Mouse (Mus musculus) erythroblast, embryonic 14.5 days (primary cell): ENCODE results near the gene Sdcbp2. TPM values are rescaled to one million over a fixed set of nuclear protein-coding genes. Genes with fewer than 3 reads are reported as not detected.
"Not testable (repeated sequence)": the region's sequence is repeated elsewhere in the genome, so short reads cannot be mapped to it uniquely, and the experiment has no call there.

Experiments
- H3K27me3 ChIP-seq: 2 replicates; pipeline ENCODE4 v1.6.1; 2012; ENCODE audit warnings: inconsistent platforms; ENCODE audit not compliant: control insufficient read depth
- H3K36me3 ChIP-seq: 2 replicates; pipeline ENCODE4 v1.6.1; 2012; ENCODE audit warnings: mild to moderate bottlenecking, inconsistent platforms; ENCODE audit not compliant: control insufficient read depth
- H3K4me1 ChIP-seq: 2 replicates; pipeline ENCODE4 v1.6.1; 2012; ENCODE audit warnings: inconsistent platforms; ENCODE audit not compliant: control insufficient read depth
- H3K4me3 ChIP-seq: replicated peaks from 2 replicates; pipeline ENCODE3; 2012; ENCODE audit warnings: moderate library complexity, mild to moderate bottlenecking, inconsistent platforms
- H3K9me3 ChIP-seq: 2 replicates; pipeline ENCODE4 v1.6.1; 2012; ENCODE audit warnings: low read length, inconsistent platforms, mixed read lengths; ENCODE audit not compliant: control insufficient read depth
- GATA1 ChIP-seq: IDR thresholded peaks from 2 replicates; pipeline ENCODE4 v1.6.1; 2012; ENCODE audit warnings: low read length, inconsistent platforms, mixed read lengths
- TAL1 ChIP-seq: IDR thresholded peaks from 3 replicates; pipeline ENCODE4 v1.6.1; 2012; ENCODE audit warnings: low read length, inconsistent platforms, mixed read lengths
- polyA plus RNA-seq: library from polyadenylated mRNA; stranded (reverse); fragments of >175 nt; gene quantifications from 2 replicates; pipeline ENCODE4 v1.2.3, GENCODE M21; 2012

Gene Sdcbp2
- polyA plus RNA-seq, 1 experiment = not detected

DNA sequence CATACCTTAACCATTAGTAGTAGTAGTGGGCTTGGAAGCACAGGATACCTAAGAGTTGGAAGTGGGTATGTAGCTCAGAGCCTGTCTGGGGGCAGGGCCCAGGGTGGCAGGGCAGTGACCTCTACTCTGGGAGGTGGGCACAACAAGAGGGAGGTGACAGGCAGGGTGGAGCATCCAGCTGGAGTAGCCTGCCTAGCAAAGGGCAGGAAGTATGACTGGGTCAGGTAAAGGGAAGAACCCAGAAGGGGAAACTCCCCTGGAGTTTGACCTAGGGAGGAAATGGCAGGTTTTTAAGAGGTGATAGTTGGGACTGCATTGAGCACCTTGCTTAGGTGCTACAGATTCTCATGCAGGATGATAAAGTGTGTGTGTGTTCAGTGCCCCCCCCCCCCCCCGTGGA, 8.5 kb downstream of the Sdcbp2 start:
- TF ChIP-seq GATA1 (no peak), TAL1 (no peak)

DNA sequence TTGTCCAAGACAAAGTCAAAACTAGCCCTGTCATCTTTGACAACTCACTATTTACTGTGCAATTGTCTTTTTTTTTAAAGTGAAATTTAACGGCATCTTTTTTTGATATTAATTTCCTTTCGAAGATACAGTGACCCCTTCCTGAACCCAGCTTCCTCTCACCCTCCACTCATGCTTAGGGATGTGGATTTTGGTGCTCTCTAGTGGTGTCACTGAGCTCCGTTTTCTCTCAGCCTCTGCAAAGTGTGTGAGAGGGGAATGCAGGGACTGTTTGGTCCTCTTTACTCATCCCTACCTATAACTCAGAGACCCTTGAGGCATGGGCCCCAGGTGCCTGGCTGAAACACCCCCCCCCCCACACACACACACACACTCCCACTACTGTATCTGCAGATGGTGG, 13.5 kb downstream of the Sdcbp2 start:
- H3K4me3 ChIP-seq = no peak overlapping the region
- H3K4me1 ChIP-seq = no peaks in the 10 kb centered on the region
- H3K9me3 ChIP-seq = no peaks in the 10 kb centered on the region
- H3K27me3 ChIP-seq = no peaks in the 10 kb centered on the region
- no peak for TF ChIP-seq GATA1
- TF ChIP-seq TAL1 = no peak
- no peaks in the 10 kb centered on the region for H3K36me3 ChIP-seq

More for the DNA sequence above, 8.5 kb downstream of the Sdcbp2 start:
- H3K27me3 ChIP-seq = peaks cover 12% of the 10 kb centered on the region
- no peaks in the 10 kb centered on the region for H3K9me3 ChIP-seq
- H3K4me1 ChIP-seq = peaks cover 3% of the 10 kb centered on the region
- H3K4me3 ChIP-seq = no peak overlapping the region
- H3K36me3 ChIP-seq = no peaks in the 10 kb centered on the region

DNA sequence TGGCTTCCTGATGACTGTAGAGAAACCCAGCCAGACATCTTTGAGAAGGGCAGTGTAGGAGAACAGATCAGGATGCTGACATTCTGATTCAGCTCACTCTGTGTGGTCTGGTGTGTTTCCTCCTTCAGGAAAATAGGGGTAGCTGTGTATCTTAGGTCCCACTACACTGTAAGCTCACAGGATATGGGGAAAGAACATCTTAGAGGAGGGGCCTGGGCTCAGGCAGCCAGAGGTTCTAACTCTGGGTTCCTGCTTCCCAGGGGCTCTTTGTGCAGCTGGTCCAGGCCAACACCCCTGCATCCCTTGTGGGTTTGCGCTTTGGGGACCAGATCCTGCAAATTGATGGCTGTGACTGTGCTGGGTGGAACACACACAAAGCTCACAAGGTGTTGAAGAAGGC, 14.4 kb downstream of the Sdcbp2 start:
- H3K36me3 ChIP-seq = no peaks in the 10 kb centered on the region
- no peaks in the 10 kb centered on the region for H3K27me3 ChIP-seq
- H3K4me1 ChIP-seq = no peaks in the 10 kb centered on the region
- no peak for TF ChIP-seq TAL1
- TF ChIP-seq GATA1 = no peak
- no peaks in the 10 kb centered on the region for H3K9me3 ChIP-seq
- no peak overlapping the region for H3K4me3 ChIP-seq

DNA sequence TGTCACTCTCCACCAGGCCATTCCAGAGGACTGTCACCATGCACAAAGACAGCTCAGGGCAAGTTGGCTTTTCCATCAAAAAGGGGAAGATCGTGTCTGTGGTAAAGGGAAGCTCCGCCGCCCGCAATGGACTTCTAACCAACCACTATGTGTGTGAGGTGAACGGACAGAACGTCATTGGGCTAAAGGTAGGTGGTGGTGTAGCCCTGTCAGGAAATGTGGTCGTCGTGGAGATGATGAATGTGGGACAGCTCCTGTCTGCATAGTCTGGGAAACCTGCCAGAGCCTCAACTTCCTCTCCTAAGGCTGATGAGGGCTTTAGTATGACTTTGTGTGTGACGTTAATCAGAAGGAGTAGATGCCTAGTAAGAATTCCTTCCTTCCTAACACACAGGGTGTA, 14.9 kb downstream of the Sdcbp2 start:
- H3K9me3 ChIP-seq = no peaks in the 10 kb centered on the region
- TF ChIP-seq GATA1 (no peak), TAL1 (no peak)
- H3K36me3 ChIP-seq = no peaks in the 10 kb centered on the region
- no peaks in the 10 kb centered on the region for H3K27me3 ChIP-seq
- H3K4me1 ChIP-seq = no peaks in the 10 kb centered on the region
- no peak overlapping the region for H3K4me3 ChIP-seq

DNA sequence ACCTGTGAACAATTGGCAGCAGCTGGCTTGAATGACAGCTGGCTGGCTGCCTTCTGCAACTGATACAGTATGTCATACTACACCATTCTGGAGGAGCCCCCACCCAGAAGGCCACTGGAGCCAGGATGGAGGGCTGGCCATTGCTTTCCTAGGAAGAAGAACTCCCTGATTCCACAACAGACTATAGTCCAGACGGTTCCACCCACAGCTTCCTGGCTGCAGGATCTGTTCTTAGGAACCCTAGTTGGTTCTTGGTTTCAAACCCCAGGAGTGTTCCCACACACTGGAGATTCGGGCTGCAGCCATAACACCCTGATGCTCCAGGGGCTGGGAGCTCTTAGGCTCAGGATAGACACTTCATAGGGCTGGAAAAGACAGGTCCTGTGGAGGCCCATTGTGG, 25.6 kb downstream of the Sdcbp2 start:
- no peak for TF ChIP-seq TAL1
- TF ChIP-seq GATA1 = no peak
- H3K27me3 ChIP-seq = no peaks in the 10 kb centered on the region

DNA sequence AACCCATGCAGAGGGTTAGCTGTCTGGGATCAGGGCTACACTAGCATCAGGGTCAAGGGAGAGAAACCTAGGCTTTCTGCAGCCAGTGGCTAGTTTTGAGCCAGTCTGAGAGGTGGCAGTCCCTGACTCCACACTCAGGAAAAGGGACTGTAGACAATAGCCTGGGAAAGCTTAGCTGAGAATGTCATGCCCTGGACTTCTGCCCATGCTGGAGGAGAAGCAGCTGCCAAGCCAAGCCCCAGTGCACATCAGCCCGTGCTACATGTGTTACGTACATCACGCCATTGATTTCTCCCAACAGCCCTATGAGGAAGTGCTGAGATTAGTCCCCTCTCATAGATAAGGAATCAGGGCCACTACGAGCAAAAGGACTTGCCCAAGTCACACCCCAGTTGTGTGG, 29.7 kb downstream of the Sdcbp2 start:
- H3K4me3 ChIP-seq = no peak overlapping the region
- no peaks in the 10 kb centered on the region for H3K4me1 ChIP-seq
- no peaks in the 10 kb centered on the region for H3K36me3 ChIP-seq
- TF ChIP-seq TAL1 (no peak), GATA1 (no peak)
- no peaks in the 10 kb centered on the region for H3K9me3 ChIP-seq
- no peaks in the 10 kb centered on the region for H3K27me3 ChIP-seq

More for the DNA sequence above, 25.6 kb downstream of the Sdcbp2 start:
- Histone ChIP-seq H3K4me3 (no peak overlapping the region), H3K36me3 (no peaks in the 10 kb centered on the region), H3K4me1 (no peaks in the 10 kb centered on the region), H3K9me3 (no peaks in the 10 kb centered on the region)

DNA sequence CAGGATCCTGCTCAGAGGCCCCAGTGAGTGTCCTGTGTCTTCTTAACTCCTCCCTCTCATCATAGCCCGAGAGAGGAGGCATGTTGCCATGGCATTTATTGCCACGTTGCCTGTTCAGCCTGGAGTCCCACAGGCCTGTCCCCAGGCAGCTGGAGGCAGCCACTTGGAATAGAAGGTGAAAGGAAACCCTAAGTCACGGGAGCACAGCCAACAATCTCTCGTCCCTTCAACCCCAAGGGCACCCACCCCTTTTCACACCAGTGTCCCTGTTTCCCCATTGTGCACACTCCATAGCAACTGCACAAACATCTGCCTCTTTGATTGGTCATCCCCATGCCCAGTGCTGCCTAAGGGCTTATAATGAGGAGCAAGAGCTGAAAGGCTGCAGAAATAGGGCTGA, 31.2 kb downstream of the Sdcbp2 start:
- H3K27me3 ChIP-seq = no peaks in the 10 kb centered on the region
- no peaks in the 10 kb centered on the region for H3K4me1 ChIP-seq
- no peak overlapping the region for H3K4me3 ChIP-seq
- TF ChIP-seq TAL1 = no peak
- TF ChIP-seq GATA1 = no peak
- H3K36me3 ChIP-seq = no peaks in the 10 kb centered on the region
- no peaks in the 10 kb centered on the region for H3K9me3 ChIP-seq

DNA sequence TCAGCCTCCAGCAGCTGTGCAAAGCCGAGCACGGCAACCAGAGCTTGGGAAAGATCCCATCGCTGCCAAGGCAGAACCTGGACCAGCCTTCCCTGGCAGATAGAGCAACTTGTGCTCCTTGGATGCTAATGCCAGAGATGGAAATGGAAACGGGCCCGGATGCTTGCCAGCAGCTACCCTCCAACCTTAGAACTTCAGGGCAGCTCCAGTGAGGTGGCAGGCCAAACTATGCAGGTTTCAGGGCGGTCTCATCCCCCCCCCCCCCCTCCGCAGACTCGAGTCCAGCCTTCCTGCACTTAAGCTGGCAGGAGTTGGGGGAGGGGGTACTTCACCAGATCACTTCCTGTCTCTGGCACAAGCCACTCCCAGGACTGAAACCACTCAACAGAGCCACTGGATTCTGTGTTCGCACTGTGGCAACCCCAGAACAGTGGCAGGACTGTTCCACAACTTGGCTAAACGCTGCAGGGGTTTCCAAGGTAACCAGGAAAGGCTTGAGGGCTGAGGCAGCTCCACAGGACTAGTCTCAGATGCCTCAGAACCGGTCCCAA, 33.1 kb downstream of the Sdcbp2 start:
- H3K9me3 ChIP-seq = no peaks in the 10 kb centered on the region
- no peaks in the 10 kb centered on the region for H3K4me1 ChIP-seq
- H3K4me3 ChIP-seq = no peak overlapping the region
- no peak for TF ChIP-seq GATA1
- TF ChIP-seq TAL1 = no peak
- H3K36me3 ChIP-seq = no peaks in the 10 kb centered on the region
- H3K27me3 ChIP-seq = no peaks in the 10 kb centered on the region

DNA sequence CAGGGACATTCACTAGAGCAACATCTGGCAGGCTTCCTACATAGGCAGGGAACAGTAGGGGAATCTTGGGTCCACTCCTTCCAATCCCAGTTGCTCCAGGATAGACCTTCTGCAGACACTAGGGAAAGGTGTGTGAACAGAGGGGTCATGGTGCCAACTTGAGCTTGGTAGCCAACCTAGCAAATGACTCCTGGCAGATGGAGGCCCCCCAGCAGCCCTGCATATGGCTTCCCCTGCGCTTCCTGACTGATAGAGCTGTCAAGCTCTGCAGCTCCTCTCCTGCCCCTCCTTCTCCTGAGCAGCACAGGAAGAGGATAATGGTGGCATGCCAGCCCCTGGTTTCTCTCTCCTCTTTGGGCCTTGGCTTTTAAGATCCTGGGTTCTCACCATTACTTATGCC, 36.0 kb downstream of the Sdcbp2 start:
- H3K4me3 ChIP-seq = no peak overlapping the region
- H3K9me3 ChIP-seq = no peaks in the 10 kb centered on the region
- H3K27me3 ChIP-seq = no peaks in the 10 kb centered on the region
- H3K36me3 ChIP-seq = no peaks in the 10 kb centered on the region
- H3K4me1 ChIP-seq = no peaks in the 10 kb centered on the region
- TF ChIP-seq GATA1 (no peak), TAL1 (no peak)

DNA sequence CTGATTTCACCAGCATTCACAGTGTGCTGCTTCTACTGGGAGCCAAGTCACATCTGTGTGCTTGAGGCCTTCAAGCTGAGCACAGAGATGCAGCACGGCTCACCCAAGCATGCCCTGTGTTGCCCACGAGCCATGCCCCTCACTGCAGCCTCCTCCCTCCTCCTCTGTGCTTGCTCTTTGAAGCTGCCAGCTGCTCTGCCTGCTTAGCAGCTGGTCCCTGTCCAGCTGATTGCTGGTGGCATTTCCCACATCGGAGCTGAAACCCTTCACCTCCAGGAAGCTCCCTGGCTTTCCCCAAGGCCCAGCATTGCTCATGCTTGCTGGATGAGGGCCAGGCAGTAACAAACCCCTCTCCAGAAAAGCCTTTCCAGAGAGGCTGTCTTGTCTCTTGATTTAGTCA, 37.6 kb downstream of the Sdcbp2 start:
- no peaks in the 10 kb centered on the region for H3K36me3 ChIP-seq
- no peaks in the 10 kb centered on the region for H3K9me3 ChIP-seq
- H3K4me1 ChIP-seq = no peaks in the 10 kb centered on the region
- no peaks in the 10 kb centered on the region for H3K27me3 ChIP-seq
- H3K4me3 ChIP-seq = no peak overlapping the region
- TF ChIP-seq GATA1 = no peak
- no peak for TF ChIP-seq TAL1

DNA sequence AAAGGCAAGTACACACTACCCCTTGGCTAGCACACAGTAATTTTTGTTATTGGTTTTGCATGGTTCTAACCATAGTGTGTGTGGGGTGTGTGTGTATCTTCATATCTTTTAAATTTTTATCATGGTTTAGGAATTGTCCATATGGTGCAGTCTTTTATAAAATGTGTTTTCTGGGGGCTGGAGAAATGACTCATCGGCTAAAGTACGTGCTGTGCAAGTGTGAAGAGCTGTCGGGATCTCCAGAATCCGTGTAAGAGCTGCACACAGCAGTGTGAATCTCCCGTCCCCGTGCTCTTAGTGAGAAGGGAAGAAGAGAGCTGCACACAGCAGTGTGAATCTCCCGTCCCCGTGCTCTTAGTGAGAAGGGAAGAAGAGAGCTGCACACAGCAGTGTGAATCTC, 43.4 kb downstream of the Sdcbp2 start:
- not testable (repeated sequence) for H3K36me3 ChIP-seq, H3K27me3 ChIP-seq, H3K4me1 ChIP-seq, H3K9me3 ChIP-seq, H3K4me3 ChIP-seq
